Mouse (Mus musculus) neural tube, embryonic 13.5 days (tissue): ENCODE results near the gene T. TPM values are rescaled to one million over a fixed set of nuclear protein-coding genes. Genes with fewer than 3 reads are reported as not detected.

Experiments
- ATAC-seq: fragments of 200-750 bp; cut with Nextera tagmentation; 2 replicates; pipeline ENCODE4 v1.8.0; 2017; ENCODE audit warnings: low read depth, mild to moderate bottlenecking, moderate TSS enrichment, moderate library complexity
- H3K27ac ChIP-seq: fragments of 300-500 bp; sonication (generic); replicated peaks from 2 replicates; pipeline ENCODE4 v1.5.1; 2015; ENCODE audit warnings: moderate library complexity, mild to moderate bottlenecking, inconsistent platforms
- H3K27me3 ChIP-seq: fragments of 300-500 bp; sonication (generic); 2 replicates; pipeline ENCODE4 v1.6.1; 2015; ENCODE audit warnings: mild to moderate bottlenecking, inconsistent platforms
- H3K36me3 ChIP-seq: fragments of 300-500 bp; sonication (generic); 2 replicates; pipeline ENCODE4 v1.6.1; 2015; ENCODE audit warnings: mild to moderate bottlenecking, inconsistent platforms
- H3K4me1 ChIP-seq: fragments of 300-500 bp; sonication (generic); replicated peaks from 2 replicates; pipeline ENCODE4 v1.6.1; 2015; ENCODE audit warnings: inconsistent platforms
- H3K4me2 ChIP-seq: fragments of 300-500 bp; sonication (generic); 2 replicates; pipeline ENCODE4 v1.6.1; 2015; ENCODE audit warnings: inconsistent platforms, mild to moderate bottlenecking, moderate library complexity
- H3K4me3 ChIP-seq: fragments of 300-500 bp; sonication (generic); 2 replicates; pipeline ENCODE4 v1.5.1; 2015; ENCODE audit warnings: mild to moderate bottlenecking, inconsistent platforms
- H3K9ac ChIP-seq: fragments of 300-500 bp; sonication (generic); 2 replicates; pipeline ENCODE4 v1.6.1; 2015; ENCODE audit warnings: moderate library complexity, mild to moderate bottlenecking, inconsistent platforms
- H3K9me3 ChIP-seq: fragments of 300-500 bp; sonication (generic); 2 replicates; pipeline ENCODE4 v1.6.1; 2016; ENCODE audit warnings: inconsistent platforms
- WGBS: fragments of 180-500 bp; shearing (Covaris S2); methylation state at CpG from one replicate; pipeline ENCODE4 v1.1.7; 2015; 5-methylcytosine and 5-hydroxymethylcytosine counted together
- polyA plus RNA-seq: library from polyadenylated mRNA; unstranded; fragments of >200 nt; fragmentation: Nextera tagmentation; extraction: Ambion mirVana; gene quantifications from 2 replicates; pipeline ENCODE4 v1.2.1, GENCODE M21; 2015

T gene
- polyA plus RNA-seq, 1 experiment from 2014 or later, result 0.47 TPM

DNA sequence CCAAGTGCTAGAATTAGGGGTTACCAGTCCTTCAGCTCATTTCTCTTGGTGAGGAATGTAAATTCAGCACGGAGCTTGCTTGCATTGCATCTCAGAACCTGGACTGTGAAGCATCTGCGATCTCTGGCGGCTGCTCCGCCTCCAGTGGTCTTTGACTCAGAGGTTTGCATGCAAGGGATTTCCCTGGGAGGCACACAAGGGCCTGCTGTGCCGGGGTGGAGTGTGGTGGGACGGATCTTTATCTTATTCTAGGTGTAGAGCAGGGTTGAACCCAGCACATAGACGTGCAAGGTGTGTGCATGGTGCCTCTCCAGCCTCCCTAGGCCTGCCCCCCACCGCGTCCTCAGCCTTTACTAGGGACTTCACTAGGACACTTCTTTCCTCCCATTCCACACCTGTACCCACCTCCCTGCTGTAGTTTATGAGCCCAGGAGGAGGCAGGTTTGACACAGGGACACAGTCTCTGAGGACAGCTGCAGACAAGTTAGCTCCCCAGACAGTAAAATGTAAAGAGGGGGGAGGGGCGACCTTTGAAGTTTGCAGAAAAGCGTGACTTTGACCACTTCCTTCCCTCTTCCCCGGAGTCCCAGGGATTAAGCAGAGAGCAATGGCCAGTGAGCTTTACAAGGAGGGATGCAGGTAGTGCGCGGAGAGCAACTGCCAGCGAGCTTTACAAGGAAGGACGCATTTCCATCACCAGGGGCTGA is 25.5 kb upstream of the T start:
- Histone ChIP-seq H3K27ac (no peak overlapping the region; the same call in 1 of the 2 replicates), H3K4me2 (no peak overlapping the region), H3K9me3 (no peaks in the 10 kb centered on the region), H3K4me3 (no peak overlapping the region), H3K9ac (no peak overlapping the region), H3K27me3 (peaks cover 10% of the 10 kb centered on the region), H3K4me1 (peaks cover 19% of the 10 kb centered on the region), H3K36me3 (no peaks in the 10 kb centered on the region)
- WGBS, result 5% methylated on average over 16 of the region's 16 CpGs
- ATAC-seq, result no peak

DNA sequence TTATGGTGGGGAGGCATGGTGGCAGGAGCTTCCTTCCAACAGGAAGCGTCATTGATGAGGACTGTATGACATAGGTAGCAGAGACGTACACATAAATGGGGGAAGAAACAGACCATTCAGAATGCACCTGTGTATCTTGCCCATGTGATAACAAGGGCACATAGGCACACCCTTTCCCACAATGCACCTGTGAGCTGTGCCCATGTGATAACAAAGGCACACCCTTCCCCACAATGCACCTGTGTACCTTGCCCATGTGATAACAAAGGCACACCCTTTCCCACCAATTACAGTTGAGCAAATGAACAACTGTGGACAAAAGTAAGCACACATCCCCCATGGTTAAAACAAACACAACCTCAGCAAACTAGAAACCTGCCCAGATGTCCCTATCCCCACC is 23.9 kb upstream of the T start:
- no peak for ATAC-seq
- H3K27ac ChIP-seq, result no peak overlapping the region
- H3K27me3 ChIP-seq, result peaks cover 20% of the 10 kb centered on the region
- H3K4me3 ChIP-seq, result no peak overlapping the region
- no peaks in the 10 kb centered on the region for H3K36me3 ChIP-seq
- H3K9me3 ChIP-seq, result no peaks in the 10 kb centered on the region
- H3K9ac ChIP-seq, result no peak overlapping the region
- WGBS, result 88% methylated on average over 2 of the region's 2 CpGs
- H3K4me1 ChIP-seq, result peaks cover 27% of the 10 kb centered on the region
- H3K4me2 ChIP-seq, result no peak overlapping the region

DNA sequence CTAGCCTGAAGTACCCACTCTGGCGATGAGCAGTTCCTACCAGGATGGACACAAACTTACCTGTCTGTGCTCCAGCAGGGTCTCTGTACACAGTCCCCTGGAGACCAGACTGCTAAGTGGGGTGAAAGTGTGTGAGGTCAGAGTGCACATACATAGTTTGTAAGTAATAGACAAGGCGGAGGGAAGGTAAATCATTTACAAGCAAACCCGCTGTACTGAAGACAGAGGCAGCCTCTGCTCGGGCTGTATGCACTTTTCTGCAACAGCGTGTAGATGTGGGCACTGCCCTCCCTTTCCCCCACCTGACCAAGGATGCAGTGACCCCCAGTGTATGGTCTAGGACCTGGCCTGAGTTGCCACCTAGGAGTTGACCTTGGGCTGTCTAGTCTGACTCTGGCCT is 20.6 kb upstream of the T start:
- no peak for ATAC-seq
- Histone ChIP-seq H3K4me3 (no peak overlapping the region), H3K9ac (no peak overlapping the region), H3K36me3 (no peaks in the 10 kb centered on the region), H3K4me2 (no peak overlapping the region), H3K9me3 (no peaks in the 10 kb centered on the region), H3K27me3 (peaks cover 20% of the 10 kb centered on the region), H3K4me1 (peaks cover 22% of the 10 kb centered on the region), H3K27ac (no peak overlapping the region)
- WGBS, result 38% methylated on average over 5 of the region's 5 CpGs

DNA sequence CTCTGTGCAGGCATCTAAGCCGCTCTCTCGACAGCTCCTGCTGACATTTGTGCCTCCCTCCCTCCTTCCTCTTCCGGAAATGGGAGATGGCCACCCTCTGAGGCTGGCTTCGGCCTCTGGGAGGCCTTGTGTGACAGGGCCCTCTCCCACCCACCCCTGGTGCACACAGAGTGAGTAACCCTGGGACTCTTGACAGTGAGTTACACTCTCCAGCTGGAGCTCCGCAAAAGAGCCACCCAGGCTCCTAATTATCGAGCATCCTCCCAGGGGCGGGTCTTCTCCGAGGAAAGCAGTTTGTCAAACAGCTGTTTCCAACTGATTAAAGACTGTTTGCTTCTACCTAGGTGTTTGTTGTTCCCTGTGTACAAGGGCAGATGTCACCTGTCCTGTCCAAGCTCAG is 18.7 kb upstream of the T start:
- no peak overlapping the region for H3K27ac ChIP-seq
- no peak for ATAC-seq

DNA sequence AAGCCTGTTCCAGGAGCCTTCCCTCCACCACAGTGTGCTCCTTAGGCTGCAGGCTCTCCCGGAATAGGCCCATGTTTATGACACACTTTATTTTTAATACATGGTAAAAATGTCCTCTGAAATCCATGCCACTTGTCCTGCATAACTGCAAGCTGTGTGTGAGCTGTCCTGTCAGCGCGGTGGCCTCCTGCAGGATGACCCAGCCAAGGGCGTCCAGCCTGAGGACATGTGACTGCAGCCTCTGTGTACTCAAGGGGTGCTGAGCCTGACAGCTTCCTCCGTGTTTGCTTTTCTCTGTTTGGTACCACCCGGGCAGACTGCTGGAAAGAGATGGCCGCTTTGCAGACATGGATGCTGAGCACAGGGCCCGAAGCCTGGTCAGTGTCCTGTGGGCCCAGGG is 17.4 kb upstream of the T start:
- Histone ChIP-seq H3K27ac (no peak overlapping the region), H3K4me2 (no peak overlapping the region), H3K9me3 (no peaks in the 10 kb centered on the region), H3K27me3 (peaks cover 20% of the 10 kb centered on the region), H3K36me3 (no peaks in the 10 kb centered on the region), H3K4me3 (no peak overlapping the region), H3K4me1 (peaks cover 16% of the 10 kb centered on the region), H3K9ac (no peak overlapping the region)
- 67% methylated on average over 8 of the region's 8 CpGs for WGBS
- ATAC-seq, result no peak

More for the DNA sequence above, 18.7 kb upstream of the T start:
- H3K9ac ChIP-seq, result no peak overlapping the region
- no peak overlapping the region for H3K4me2 ChIP-seq
- no peaks in the 10 kb centered on the region for H3K36me3 ChIP-seq
- H3K4me1 ChIP-seq, result peaks cover 16% of the 10 kb centered on the region
- H3K4me3 ChIP-seq, result no peak overlapping the region
- WGBS, result 11% methylated on average over 8 of the region's 8 CpGs
- peaks cover 20% of the 10 kb centered on the region for H3K27me3 ChIP-seq
- H3K9me3 ChIP-seq, result no peaks in the 10 kb centered on the region

DNA sequence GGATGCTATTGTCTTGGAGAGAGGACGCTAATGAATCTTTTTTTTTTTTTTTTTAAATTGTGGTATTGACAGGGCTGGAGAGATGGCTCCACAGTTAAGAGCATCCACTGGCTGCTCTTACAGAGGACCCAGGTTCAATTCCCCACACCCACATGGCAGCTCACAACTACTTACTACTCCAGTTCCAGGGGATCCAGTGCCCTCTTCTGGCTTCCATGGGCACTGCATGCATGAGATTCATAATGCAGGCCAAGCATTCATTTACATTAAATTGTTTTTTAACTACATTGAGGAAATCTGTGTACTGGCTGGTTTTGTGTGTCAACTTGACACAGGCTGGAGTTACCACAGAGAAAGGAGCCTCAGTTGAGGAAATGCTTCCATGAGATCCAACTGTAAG is 13.5 kb upstream of the T start:
- no peak overlapping the region for H3K27ac ChIP-seq
- no peaks in the 10 kb centered on the region for H3K9me3 ChIP-seq
- no peak overlapping the region for H3K9ac ChIP-seq
- no peak overlapping the region for H3K4me3 ChIP-seq
- no peaks in the 10 kb centered on the region for H3K36me3 ChIP-seq
- no peak for ATAC-seq
- peaks cover 4% of the 10 kb centered on the region; the same call in 1 of the 2 replicates for H3K4me1 ChIP-seq
- H3K4me2 ChIP-seq, result no peak overlapping the region
- no peaks in the 10 kb centered on the region for H3K27me3 ChIP-seq
- WGBS, result 73% methylated on average over 1 of the region's 1 CpGs

DNA sequence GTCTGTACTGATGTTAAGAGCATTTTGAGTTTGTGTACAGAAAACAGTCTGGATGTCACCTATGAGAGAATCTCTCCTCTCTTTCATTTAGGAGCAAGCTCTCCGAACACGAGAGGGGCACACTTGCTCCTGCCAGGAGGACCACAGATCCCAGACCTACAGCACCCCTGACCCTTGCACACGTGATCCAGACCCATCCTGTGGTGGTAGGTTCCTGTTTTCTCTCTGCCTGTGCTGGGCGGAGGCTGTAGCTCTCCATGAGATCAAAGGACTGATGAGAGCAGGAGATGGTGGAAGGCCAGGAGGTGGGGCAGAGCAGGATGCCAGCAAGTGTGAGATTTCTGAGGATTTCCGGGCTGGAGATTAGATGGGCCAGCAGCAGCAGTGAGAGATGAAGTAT is 12.7 kb upstream of the T start:
- whole genome bisulfite sequencing, result 37% methylated on average over 5 of the region's 5 CpGs
- no peaks in the 10 kb centered on the region for H3K27me3 ChIP-seq
- no peak for ATAC-seq
- no peaks in the 10 kb centered on the region for H3K9me3 ChIP-seq
- H3K4me3 ChIP-seq, result no peak overlapping the region
- no peaks in the 10 kb centered on the region for H3K4me1 ChIP-seq
- no peaks in the 10 kb centered on the region for H3K36me3 ChIP-seq
- H3K9ac ChIP-seq, result no peak overlapping the region
- H3K27ac ChIP-seq, result no peak overlapping the region
- no peak overlapping the region for H3K4me2 ChIP-seq

DNA sequence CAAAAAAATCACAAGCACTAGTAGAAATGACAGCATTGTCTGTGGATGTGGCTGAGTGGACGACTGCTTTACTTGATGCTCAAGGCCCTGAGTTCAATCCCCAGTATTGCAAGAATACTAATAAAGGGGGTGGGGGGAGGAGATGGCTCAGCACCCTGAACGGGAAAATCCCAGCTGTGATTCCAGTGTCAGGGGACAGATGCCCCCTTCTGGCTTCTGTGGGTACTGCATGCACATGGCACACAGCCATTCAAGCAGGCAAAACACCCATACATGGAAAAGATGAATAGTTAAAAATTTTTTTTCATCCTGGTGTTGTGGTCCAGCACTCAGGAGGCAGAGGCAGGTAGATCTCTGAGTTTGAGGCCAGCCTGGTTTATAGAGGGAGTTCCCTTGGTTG is 10.9 kb upstream of the T start:
- Histone ChIP-seq H3K9ac (no peak overlapping the region), H3K36me3 (no peaks in the 10 kb centered on the region), H3K27ac (no peak overlapping the region), H3K27me3 (peaks cover 17% of the 10 kb centered on the region), H3K4me3 (no peak overlapping the region), H3K4me1 (no peaks in the 10 kb centered on the region), H3K9me3 (no peaks in the 10 kb centered on the region), H3K4me2 (no peak overlapping the region)
- 52% methylated on average over 2 of the region's 2 CpGs for WGBS
- ATAC-seq, result no peak

DNA sequence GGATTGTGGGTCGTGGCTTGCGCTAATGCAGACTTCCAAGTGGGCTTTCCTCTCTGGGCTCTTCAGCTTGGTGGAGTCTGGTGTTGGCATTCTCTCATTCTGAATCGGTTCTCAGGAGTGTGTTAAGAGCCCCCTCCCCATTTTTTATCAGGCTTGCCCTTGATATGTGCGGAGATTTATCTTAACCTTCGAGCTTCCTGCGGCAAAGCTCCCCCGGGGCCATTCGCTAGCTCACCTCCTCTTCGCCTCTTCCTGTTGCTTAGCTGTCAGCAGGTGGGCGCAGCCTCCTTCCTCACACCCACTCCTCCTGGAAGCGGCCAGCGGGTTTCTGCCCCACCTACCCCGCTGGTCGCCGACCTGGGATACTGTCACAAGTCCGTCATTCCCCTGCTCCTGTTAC is 4.8 kb upstream of the T start:
- H3K9ac ChIP-seq, result no peak overlapping the region
- no peak overlapping the region for H3K4me3 ChIP-seq
- no peaks in the 10 kb centered on the region for H3K9me3 ChIP-seq
- H3K36me3 ChIP-seq, result no peaks in the 10 kb centered on the region
- peaks cover 24% of the 10 kb centered on the region for H3K4me1 ChIP-seq
- ATAC-seq, result no peak
- H3K4me2 ChIP-seq, result no peak overlapping the region
- WGBS, result 3% methylated on average over 16 of the region's 16 CpGs
- peaks cover 78% of the 10 kb centered on the region for H3K27me3 ChIP-seq
- H3K27ac ChIP-seq, result no peak overlapping the region

DNA sequence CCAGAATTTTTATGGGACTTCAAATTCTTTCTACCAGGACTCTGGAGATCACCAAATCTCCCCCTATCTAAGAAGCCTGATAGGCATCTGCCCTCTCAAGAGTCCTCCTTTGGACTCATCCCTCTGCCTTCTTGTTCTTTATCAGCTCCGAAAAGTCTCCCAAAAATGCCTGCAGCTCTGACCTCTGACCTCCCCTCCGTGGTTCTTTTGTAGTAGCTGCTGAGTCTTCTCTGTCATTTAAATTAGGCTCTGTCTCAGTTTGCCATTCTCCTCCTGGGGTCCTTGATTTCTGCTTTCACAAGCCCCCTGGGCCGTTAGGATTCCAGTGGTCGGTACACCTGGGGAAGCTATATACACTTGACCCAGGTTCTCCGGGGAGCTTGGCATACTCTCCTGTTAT is 4.3 kb upstream of the T start:
- H3K4me1 ChIP-seq, result peaks cover 27% of the 10 kb centered on the region
- WGBS, result 3% methylated on average over 5 of the region's 5 CpGs
- peaks cover 83% of the 10 kb centered on the region for H3K27me3 ChIP-seq
- H3K36me3 ChIP-seq, result no peaks in the 10 kb centered on the region
- no peak overlapping the region for H3K4me3 ChIP-seq
- H3K27ac ChIP-seq, result no peak overlapping the region
- H3K9me3 ChIP-seq, result no peaks in the 10 kb centered on the region
- H3K4me2 ChIP-seq, result no peak overlapping the region
- 0 out of 2 replicates have a peak overlapping the region, but pooled peaks have one; percentile 8 for H3K9ac ChIP-seq
- ATAC-seq, result no peak

DNA sequence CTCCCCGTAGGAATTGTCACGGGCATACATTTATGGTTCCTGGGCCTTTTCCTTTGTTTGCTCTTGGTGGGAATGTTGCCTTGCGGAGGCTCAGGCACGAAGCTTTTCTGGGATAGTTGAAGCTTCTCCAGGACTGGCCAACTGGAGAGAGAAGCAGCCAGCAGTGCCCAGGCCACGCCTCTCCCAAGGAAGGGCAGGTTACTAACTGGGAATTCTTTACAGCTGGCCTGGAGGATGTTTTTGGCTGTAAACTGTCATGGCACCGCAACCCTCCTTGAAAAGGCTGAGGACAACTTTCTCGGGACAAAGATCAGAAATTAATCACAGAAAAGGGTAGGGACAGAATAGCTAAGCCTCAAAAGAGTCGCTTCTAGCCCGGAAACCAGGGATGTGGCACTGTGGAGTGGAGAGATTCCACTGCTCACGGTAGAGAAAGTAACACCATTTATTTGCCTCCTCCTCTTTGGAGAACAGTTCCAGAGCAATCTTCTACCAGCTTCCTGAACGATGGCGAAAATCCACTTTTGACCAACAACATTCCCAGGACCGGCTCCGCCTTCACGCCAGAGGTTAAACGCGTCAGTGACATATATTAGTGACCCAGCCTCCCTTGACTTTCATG is 1.9 kb upstream of the T start:
- H3K27ac ChIP-seq, result no peak overlapping the region
- H3K36me3 ChIP-seq, result no peaks in the 10 kb centered on the region
- peaks cover 27% of the 10 kb centered on the region for H3K4me1 ChIP-seq
- no peak overlapping the region for H3K9ac ChIP-seq
- peaks cover 100% of the 10 kb centered on the region for H3K27me3 ChIP-seq
- no peak for ATAC-seq
- 1% methylated on average over 17 of the region's 17 CpGs for WGBS
- no peaks in the 10 kb centered on the region for H3K9me3 ChIP-seq
- no peak overlapping the region for H3K4me3 ChIP-seq
- H3K4me2 ChIP-seq, result no peak overlapping the region

DNA sequence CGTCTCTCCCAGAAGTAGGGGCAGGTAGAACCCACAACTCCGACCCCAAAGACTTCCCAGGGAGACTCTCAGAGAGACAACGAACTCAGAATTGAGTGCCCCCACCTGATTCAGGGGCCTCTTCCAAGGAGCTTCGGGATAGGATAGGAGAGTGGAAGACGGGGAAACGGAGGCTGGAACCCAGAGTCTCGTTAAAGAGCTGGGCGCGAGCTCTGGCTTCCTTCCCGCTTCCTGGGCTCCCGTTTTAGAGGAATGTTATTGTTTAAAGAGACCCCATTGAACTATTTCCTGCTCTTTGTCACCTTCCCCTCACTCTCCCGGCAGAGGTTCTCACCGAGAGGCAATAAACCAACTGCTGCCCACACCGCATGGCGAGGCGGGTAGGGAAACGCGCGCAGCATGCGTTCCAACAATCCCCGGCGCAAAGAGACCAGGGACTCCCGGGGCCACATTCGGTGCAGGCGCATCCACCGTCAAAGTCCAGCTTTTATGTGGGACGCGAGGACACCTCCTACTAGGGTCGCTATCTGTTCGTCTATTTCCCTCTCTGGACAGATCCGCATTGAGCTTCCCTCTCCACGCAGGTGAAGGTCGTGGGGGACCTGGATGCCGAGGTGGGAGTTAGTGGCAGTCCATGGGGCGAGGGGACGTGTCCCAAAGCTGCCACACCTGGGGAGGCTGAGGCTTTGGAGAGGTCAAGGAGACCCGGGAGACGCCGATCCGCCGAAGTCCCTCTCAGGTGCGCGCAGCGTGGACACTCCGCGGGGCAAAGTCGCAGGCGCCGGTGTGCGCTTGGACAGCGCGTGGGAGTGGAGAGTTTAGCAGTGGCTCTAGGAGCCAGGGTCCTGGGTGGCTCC is 874 bp upstream of the T start:
- Histone ChIP-seq H3K27me3 (peaks cover 100% of the 10 kb centered on the region), H3K9me3 (no peaks in the 10 kb centered on the region), H3K4me2 (peak overlapping the region; percentile 41), H3K4me3 (peak overlapping the region; percentile 24), H3K36me3 (no peaks in the 10 kb centered on the region), H3K9ac (no peak overlapping the region), H3K27ac (no peak overlapping the region), H3K4me1 (peaks cover 27% of the 10 kb centered on the region)
- WGBS, result 1% methylated on average over 52 of the region's 52 CpGs
- no peak for ATAC-seq
